Mouse (Mus musculus): ENCODE results near the gene Tead2. TPM values are rescaled to one million over a fixed set of nuclear protein-coding genes. Genes with fewer than 3 reads are reported as not detected.

Gene Tead2
- polyA plus RNA-seq, 1 experiment: 184 TPM

GRCm38 (mm10) chr7:45178550-45178949 is 37.0 kb upstream of the Tead2 start:
- TF ChIP-seq POLR2A (IDR thresholded peaks at IDR 0.05; ENCODE audit: borderline replicate concordance, extremely low read depth, insufficient read depth, insufficient read length, poor library complexity, severe bottlenecking) (no peak), CTCF (IDR thresholded peaks at IDR 0.05; ENCODE audit: borderline replicate concordance, extremely low read depth, insufficient read depth, insufficient read length) (no peak)

GRCm38 (mm10) chr7:45179469-45179868 is 36.1 kb upstream of the Tead2 start, which contains the start of gene Gfy:
TSS of gene Gfy (minus strand) at chr7:45179569.
- TF ChIP-seq POLR2A (IDR thresholded peaks at IDR 0.05; ENCODE audit: borderline replicate concordance, extremely low read depth, insufficient read depth, insufficient read length, poor library complexity, severe bottlenecking) (no peak), CTCF (IDR thresholded peaks at IDR 0.05; ENCODE audit: borderline replicate concordance, extremely low read depth, insufficient read depth, insufficient read length) (no peak)
- DNase-seq (ENCODE audit: low read depth): no peak

More at GRCm38 (mm10) chr7:45178550-45178949, 37.0 kb upstream of the Tead2 start:
- DNase-seq (ENCODE audit: low read depth): no peak

GRCm38 (mm10) chr7:45180896-45181477 is 34.6 kb upstream of the Tead2 start, which contains the start of gene Pth2:
TSS of gene Pth2 (plus strand) at chr7:45180995.
- TF ChIP-seq POLR2A (IDR thresholded peaks at IDR 0.05; ENCODE audit: borderline replicate concordance, extremely low read depth, insufficient read depth, insufficient read length, poor library complexity, severe bottlenecking): no peak
- no peak for TF ChIP-seq CTCF (IDR thresholded peaks at IDR 0.05; ENCODE audit: borderline replicate concordance, extremely low read depth, insufficient read depth, insufficient read length)
- no peak for DNase-seq (ENCODE audit: low read depth)

DNA sequence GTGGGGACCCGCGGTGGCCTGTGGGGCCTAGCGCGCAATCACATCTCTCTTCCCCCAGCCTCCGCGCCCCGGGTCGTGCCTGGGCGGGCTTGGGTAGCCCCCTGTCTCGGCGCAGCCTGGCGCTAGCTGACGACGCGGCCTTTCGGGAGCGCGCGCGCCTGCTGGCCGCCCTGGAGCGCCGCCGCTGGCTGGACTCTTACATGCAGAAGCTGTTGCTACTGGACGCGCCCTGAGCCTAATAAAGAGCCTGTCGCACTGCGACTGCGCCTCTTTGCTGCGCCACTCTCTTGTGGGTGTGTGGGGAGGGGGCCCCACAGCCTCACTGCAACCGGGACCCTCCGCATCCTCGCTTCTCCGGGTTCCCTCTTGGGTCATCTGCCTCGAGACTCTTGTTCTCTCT is 34.0 kb upstream of the Tead2 start:
- TF ChIP-seq CTCF (IDR thresholded peaks at IDR 0.05; ENCODE audit: borderline replicate concordance, extremely low read depth, insufficient read depth, insufficient read length): no peak
- no peak for TF ChIP-seq POLR2A (IDR thresholded peaks at IDR 0.05; ENCODE audit: borderline replicate concordance, extremely low read depth, insufficient read depth, insufficient read length, poor library complexity, severe bottlenecking)
- no peak for DNase-seq (ENCODE audit: low read depth)

DNA sequence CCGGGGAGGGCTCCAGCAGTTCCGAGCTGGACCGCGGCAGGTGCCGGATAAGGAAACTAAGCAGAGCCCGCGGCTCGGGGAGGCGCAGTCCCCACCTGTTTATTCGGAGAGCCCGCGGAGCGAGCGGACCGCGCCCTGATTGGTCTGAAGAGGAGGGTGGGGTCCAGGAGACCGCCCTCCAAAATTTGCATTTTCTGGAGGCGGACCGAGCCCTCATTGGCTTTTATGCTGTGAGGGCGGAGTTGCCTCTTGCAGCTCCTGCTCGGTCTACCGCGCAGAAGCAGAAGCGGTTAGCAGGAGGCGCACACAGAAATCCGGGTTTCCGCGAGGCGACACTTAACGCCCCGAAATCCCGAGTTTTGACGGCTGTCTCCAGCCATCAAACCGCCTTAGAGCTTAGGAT is 33.4 kb upstream of the Tead2 start:
- peak; percentile 93 for DNase-seq (ENCODE audit: low read depth)
- TF ChIP-seq POLR2A (IDR thresholded peaks at IDR 0.05; ENCODE audit: borderline replicate concordance, extremely low read depth, insufficient read depth, insufficient read length, poor library complexity, severe bottlenecking): no peak
- no peak for TF ChIP-seq CTCF (IDR thresholded peaks at IDR 0.05; ENCODE audit: borderline replicate concordance, extremely low read depth, insufficient read depth, insufficient read length)

GRCm38 (mm10) chr7:45182606-45183005 is 32.9 kb upstream of the Tead2 start:
- no peak for DNase-seq (ENCODE audit: low read depth)
- TF ChIP-seq CTCF (IDR thresholded peaks at IDR 0.05; ENCODE audit: borderline replicate concordance, extremely low read depth, insufficient read depth, insufficient read length) (no peak), POLR2A (IDR thresholded peaks at IDR 0.05; ENCODE audit: borderline replicate concordance, extremely low read depth, insufficient read depth, insufficient read length, poor library complexity, severe bottlenecking) (no peak)

GRCm38 (mm10) chr7:45183672-45184071 is 31.9 kb upstream of the Tead2 start:
- no peak for TF ChIP-seq CTCF (IDR thresholded peaks at IDR 0.05; ENCODE audit: borderline replicate concordance, extremely low read depth, insufficient read depth, insufficient read length)
- no peak for TF ChIP-seq POLR2A (IDR thresholded peaks at IDR 0.05; ENCODE audit: borderline replicate concordance, extremely low read depth, insufficient read depth, insufficient read length, poor library complexity, severe bottlenecking)
- no peak for DNase-seq (ENCODE audit: low read depth)

- TF ChIP-seq POLR2A (IDR thresholded peaks at IDR 0.05; ENCODE audit: borderline replicate concordance, extremely low read depth, insufficient read depth, insufficient read length, poor library complexity, severe bottlenecking): no peak
- TF ChIP-seq CTCF (IDR thresholded peaks at IDR 0.05; ENCODE audit: borderline replicate concordance, extremely low read depth, insufficient read depth, insufficient read length): no peak
- no peak for DNase-seq (ENCODE audit: low read depth)
These were observed 29.6 kb upstream of the Tead2 start for GRCm38 (mm10) chr7:45185921-45186320.

- no peak for TF ChIP-seq CTCF (IDR thresholded peaks at IDR 0.05; ENCODE audit: borderline replicate concordance, extremely low read depth, insufficient read depth, insufficient read length)
- TF ChIP-seq POLR2A (IDR thresholded peaks at IDR 0.05; ENCODE audit: borderline replicate concordance, extremely low read depth, insufficient read depth, insufficient read length, poor library complexity, severe bottlenecking): no peak
- no peak for DNase-seq (ENCODE audit: low read depth)
These were observed 26.0 kb upstream of the Tead2 start for GRCm38 (mm10) chr7:45189600-45189999.

DNA sequence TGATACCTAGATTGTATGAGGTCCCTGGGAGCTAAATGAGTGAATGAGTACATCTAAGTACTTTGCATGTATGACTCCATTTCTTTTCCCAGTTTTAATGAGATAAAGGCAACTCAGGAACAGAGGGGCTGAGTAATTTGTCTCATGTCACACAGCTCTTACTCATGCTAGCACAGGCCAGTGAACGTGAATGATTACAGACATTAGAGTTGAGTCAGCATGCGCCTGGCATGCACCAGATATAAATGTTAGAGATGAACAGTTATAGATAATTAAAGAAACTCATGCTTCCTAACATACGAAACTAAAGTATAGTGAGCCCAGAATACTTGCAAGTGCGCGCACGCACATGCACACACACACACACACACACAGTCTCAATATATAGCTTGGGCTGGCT is 25.4 kb upstream of the Tead2 start:
- TF ChIP-seq CTCF (IDR thresholded peaks at IDR 0.05; ENCODE audit: borderline replicate concordance, extremely low read depth, insufficient read depth, insufficient read length) (no peak), POLR2A (IDR thresholded peaks at IDR 0.05; ENCODE audit: borderline replicate concordance, extremely low read depth, insufficient read depth, insufficient read length, poor library complexity, severe bottlenecking) (no peak)
- no peak for DNase-seq (ENCODE audit: low read depth)

DNA sequence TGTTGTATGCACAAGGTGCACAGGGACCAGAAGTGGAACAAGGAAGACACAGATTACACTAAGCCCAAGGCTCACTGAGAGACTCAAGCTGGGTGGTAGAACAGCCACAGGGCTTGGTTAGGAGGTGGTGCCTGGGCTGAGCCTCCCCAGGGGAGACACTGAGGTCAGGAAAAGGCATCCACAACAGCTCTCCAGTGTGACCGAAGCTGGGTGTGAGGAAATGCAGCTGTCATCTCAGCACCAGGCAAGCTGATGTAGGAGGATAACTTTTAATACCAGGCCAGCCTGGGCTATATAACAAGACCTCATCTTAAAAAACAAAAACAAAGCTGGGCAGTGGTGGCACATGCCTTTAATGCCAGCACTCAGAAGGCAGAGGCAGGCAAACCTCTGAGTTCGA is 24.4 kb upstream of the Tead2 start:
- TF ChIP-seq CTCF (IDR thresholded peaks at IDR 0.05; ENCODE audit: borderline replicate concordance, extremely low read depth, insufficient read depth, insufficient read length) (no peak), POLR2A (IDR thresholded peaks at IDR 0.05; ENCODE audit: borderline replicate concordance, extremely low read depth, insufficient read depth, insufficient read length, poor library complexity, severe bottlenecking) (no peak)
- DNase-seq (ENCODE audit: low read depth): no peak

GRCm38 (mm10) chr7:45191803-45192363 is 23.7 kb upstream of the Tead2 start:
- TF ChIP-seq CTCF (IDR thresholded peaks at IDR 0.05; ENCODE audit: borderline replicate concordance, extremely low read depth, insufficient read depth, insufficient read length) (no peak), POLR2A (IDR thresholded peaks at IDR 0.05; ENCODE audit: borderline replicate concordance, extremely low read depth, insufficient read depth, insufficient read length, poor library complexity, severe bottlenecking) (no peak)
- DNase-seq (ENCODE audit: low read depth): no peak

Data from brain, embryonic 14.5 days (tissue).